Mouse (Mus musculus) ES-Bruce4 (cell line): ENCODE data around the gene Ccnf.

Experiments
- CTCF ChIP-seq: IDR thresholded peaks from one replicate; pipeline ENCODE4 v1.8.1; 2011; ENCODE audit warnings: low read depth, low read length
- POLR2A ChIP-seq: IDR thresholded peaks from one replicate; pipeline ENCODE4 v1.8.1; 2011; ENCODE audit warnings: low read length; ENCODE audit not compliant: insufficient read depth

GRCm38 (mm10) chr17:24282637-24283036, 31.4 kb upstream of the Ccnf start:
- TF ChIP-seq CTCF (peak; percentile 51), POLR2A (no peak)
